Mouse (Mus musculus) gastrocnemius, postnatal 14 days (tissue): ENCODE measurements around the gene Pcca. TPM values are rescaled to one million over a fixed set of nuclear protein-coding genes. Genes with fewer than 3 reads are reported as not detected.

Experiments
- DNase-seq: peaks from one replicate; pipeline ENCODE4 v3.0.0; 2021; ENCODE audit warnings: mixed read lengths
- intact Hi-C: fragments of 180-260 bp; cut with DNase I; formaldehyde crosslinking; loops from one replicate; pipeline ENCODE4 v1.15.1; 2025; ENCODE audit warnings: low total_unique reads
- total RNA-seq, 2 experiments: library from RNA; stranded (reverse); gene quantifications; 2 replicates each; pipeline ENCODE4 v1.2.3; 2021

Pcca gene
- total RNA-seq, 2 experiments from 2014 or later: 32.7 to 37.9 TPM

DNA sequence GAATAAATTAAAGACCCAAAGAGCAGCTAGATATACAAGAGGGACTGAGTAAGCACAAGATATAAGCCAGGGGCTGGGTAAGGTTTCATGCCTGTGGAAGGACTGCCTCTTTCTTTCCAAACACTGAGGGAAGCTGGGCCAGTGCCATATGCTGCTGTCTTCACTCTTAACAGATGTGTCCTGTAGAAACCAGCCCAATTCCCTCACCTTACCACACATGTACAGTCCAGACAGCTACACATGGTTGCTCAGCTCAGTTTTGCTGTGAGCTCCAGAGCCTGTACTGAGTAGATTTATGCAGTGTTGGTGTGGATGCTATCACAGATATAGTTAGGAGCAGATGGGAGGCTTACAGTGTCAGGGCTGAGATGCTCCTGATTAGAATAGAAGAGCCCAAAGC lies 366.6 kb downstream of the Pcca start:
- DNase-seq: peak; percentile 25
- intact Hi-C loops: no loop called here

DNA sequence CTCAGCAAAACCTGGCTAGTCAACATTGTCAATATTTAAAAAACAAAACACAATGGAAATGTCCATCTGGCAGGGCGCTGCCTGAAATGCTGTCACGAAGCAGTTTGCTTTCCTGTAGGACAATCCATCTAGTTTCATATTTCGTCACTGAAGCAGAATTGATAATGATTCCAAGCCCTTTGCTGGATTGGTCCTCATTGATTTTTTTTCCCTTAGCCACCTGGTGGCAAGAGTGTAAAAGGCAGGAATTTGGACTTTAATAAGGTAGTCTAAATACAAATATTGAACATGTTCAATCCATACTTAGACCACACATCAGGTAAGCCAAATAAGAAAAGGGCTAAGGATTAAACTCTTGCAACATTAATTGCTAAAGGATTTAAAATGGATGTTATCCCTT lies 367.1 kb downstream of the Pcca start:
- DNase-seq: no peak
- intact Hi-C loops: no loop called here

DNA sequence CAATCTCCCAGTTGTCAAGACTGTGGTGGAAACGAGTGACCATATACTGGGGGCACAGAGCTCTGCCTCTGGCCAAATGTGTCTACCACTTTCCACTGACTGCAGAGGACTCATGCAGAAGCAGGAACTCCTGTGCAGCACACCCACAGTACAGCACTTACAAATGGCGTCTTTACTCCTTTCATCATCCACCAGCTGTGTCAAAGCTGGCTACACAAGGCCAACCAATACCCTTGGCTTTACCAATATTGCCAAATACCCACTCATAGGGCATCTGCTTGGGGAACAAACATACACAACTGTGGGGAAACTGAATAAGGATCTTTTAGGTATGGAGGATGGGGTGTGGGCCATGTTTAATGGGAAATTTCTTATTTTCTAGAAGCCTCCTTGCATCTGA lies 367.6 kb downstream of the Pcca start:
- no peak for DNase-seq
- intact Hi-C loops: no loop called here

GRCm38 (mm10) chr14:122902136-122902535 lies 368.0 kb downstream of the Pcca start:
- intact Hi-C loops: no loop called here
- DNase-seq: peak; percentile 17

- peak; percentile 63 for DNase-seq
- intact Hi-C loops: no loop called here
These were observed 368.8 kb downstream of the Pcca start for GRCm38 (mm10) chr14:122902884-122903283.

- intact Hi-C loops: no loop called here
- no peak for DNase-seq
These were observed 369.8 kb downstream of the Pcca start for GRCm38 (mm10) chr14:122903923-122904351.

DNA sequence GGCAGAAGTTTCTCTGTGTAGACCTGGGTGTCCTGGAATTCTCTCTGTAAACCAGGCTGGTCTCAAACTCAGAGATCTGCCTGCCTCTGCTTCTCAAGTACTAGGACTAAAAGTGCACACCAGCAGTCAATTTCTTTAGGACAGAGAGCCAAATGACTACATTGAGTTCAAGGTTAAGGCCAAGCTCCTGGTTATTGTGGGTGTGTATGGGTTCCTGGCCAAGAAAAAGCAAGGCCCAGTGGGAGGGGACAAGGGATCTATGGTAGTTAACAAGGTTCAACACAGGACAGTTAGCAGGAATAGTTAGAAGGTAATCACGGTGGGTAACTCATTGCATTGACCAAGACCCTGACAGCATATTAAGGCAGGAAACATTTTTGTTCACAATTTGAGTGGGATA lies 370.9 kb downstream of the Pcca start:
- DNase-seq: no peak
- intact Hi-C loops: no loop called here

GRCm38 (mm10) chr14:122908075-122908474 lies 374.0 kb downstream of the Pcca start:
- intact Hi-C loops: no loop called here
- no peak for DNase-seq

DNA sequence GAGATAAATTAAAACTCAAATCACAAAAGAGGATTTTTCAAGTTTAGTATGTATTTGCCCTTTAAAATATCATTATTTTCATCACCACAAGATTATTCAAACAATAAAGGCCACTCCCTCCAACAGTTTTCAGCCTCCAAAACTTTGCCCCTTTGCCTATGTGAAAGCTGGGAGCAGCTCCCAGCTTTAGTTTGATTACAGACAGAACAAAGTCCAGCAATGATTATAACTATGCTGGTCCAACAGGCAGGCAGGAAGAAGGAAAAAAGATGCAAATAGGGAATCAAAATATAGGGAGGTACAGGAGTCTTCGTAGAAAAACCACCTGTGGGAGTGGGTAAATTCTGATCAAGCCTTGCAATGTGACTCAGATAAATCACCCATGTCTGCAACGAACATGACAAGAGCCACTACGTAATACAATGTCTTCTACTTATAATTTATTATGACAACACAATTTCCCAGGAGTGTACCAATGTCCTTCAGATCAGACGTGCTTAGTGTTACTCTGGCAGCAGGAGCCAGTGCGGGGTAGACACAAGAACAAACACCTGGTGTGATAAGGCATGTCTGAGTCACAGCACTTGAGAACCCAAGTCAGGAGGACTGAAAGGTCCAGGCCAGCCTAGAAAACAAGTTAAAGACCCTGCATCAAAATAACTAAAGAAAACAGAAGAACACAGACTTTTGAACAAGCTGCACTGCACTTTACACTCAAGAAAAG lies 375.4 kb downstream of the Pcca start:
- intact Hi-C loops: no loop called here
- no peak for DNase-seq

DNA sequence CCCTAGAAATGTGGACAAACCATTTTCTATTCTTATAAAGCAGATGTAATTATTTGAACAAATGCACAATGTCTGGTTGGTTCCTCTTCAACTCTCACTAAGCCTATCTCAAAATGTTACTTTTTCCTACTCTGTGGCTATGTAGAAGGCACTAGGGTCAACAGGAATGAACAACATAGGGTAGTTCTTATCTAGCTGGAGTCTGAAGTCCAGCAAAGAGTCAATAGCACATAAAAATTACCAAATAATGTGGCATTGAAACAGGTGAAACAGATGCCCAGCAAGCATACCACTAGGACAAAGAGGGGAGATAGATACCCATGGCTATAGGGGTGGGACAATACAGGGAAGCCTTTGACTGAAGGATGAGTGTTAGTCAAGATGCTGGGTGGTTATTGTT lies 377.1 kb downstream of the Pcca start:
- no peak for DNase-seq
- intact Hi-C loops: no loop called here

DNA sequence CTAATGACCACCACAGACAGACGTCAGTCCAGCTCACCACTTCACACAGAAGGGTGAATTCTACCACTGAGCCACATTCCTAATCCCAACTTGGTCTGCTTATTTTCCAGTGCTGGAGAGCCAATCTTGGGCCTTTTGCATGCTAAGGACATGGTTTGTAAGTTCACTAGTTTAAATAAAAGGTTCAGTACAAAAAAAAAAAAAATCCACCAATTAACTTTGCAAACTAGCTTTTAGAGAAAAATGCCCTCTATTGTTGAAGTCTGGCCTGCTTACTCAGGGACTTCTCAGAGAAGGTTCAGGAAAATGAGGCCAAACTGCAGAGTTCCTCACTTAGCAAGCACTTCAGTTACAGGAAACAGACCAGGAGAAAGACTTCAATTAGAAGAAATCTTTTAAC lies 378.0 kb downstream of the Pcca start:
- no peak for DNase-seq
- intact Hi-C loops: no loop called here

DNA sequence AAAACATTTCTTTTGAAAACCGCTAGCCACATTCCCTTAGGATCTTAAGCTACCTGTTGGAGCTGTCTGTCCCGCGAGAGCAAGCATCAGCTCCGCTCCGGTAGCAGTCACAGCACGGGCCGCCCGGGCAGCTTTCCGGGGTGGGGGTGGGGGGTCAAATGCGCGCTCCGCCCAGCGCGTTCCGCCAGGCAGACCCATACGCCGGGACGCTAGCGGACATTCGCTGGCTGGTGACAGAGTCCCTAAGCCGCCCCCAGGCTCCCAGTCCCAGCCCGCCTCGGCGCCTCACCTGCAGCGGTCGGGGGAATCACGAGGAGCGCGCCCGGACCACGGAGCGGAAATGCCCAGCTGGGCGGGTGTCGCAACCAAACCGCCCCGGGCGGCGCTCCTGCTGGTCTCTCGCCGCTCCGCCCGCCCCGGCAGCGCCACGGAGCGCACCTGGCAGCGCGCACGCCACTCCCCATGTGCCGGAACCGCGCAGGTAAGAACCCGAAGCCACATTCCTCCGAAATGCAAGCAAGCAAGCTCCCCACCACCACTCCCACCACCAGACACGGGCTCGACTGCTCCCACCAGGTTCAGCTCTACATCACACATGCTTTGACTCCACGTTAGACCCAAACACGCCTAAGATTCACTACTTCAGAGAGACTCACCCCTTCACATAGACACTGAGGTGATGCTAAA lies 378.8 kb downstream of the Pcca start:
- intact Hi-C loops: no loop called here
- DNase-seq: peak; percentile 56

DNA sequence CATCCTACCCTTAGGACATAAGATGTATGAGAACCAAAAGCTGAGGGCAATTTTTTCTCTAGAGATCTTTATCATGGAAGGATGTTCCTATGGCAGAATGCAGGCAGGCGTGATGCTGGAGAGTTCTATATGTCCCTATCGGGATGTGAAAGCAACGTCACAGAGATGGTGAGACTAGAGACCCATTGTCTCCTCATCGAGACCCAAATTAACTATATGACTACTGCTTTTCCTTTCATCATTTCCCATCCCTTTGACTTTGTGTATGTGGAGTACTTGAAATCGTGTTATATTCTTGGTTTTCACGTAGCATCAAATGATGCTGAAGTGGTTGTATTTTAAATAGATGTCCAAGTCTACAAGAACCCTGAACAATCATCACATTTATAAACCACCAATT lies 379.5 kb downstream of the Pcca start, which contains the start of gene Ggact:
Gene Ggact (minus strand): TSS at position 101 of the 400 bp plus-strand sequence.
- DNase-seq: no peak
- intact Hi-C loops: no loop called here

- DNase-seq: no peak
- intact Hi-C loops: no loop called here
These were observed 383.6 kb downstream of the Pcca start for GRCm38 (mm10) chr14:122917676-122918075.

DNA sequence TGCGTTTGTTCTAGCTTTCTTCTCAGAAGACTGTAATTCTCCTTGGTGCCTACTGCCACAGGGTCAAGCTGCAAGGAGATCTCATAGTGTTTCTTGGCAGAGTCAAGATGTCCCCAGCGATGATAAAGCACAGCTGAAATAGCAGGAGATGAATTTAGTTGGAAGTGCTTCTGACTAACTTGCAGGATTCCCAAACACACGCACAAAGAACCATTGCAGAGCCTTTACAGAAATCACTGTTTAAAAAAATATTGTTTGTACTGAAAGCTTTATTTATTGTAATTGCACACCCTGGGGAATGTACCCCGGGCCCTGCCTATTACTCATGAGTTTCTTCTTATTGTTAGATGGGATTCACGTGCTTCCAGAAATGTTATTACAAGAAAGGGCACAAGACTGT lies 385.9 kb downstream of the Pcca start:
- intact Hi-C loops: no loop called here
- DNase-seq: no peak

GRCm38 (mm10) chr14:122936460-122936859 lies 402.3 kb downstream of the Pcca start:
- no peak for DNase-seq
- intact Hi-C loops: no loop called here

Other genes starting within 250 kb of the Pcca start
- not detected for gene Gm5089, start 83.2 kb upstream of the Pcca start, total RNA-seq
- gene Zic5, start 68.6 kb upstream of the Pcca start, total RNA-seq: not detected
- gene Zic2, start 58.9 kb upstream of the Pcca start, total RNA-seq: not detected
- not detected for gene Gm10837, start 43.7 kb upstream of the Pcca start, total RNA-seq